Mouse (Mus musculus): ENCODE data around the gene Zfp637. TPM values are rescaled to one million over a fixed set of nuclear protein-coding genes. Genes with fewer than 3 reads are reported as not detected.

Gene Zfp637
- polyA plus RNA-seq (2015; fragmentation: Nextera tagmentation; extraction: Ambion mirVana): 113 and 115 TPM in 2 replicates

GRCm38 (mm10) chr6:117840686-117841510 is at the start of gene Zfp637:
Zfp637 (plus strand) TSS chr6:117841180.

GRCm38 (mm10) chr6:117861848-117862247 is 20.9 kb downstream of the Zfp637 start, which contains the start of gene Zfp239:
Zfp239 (plus strand) TSS chr6:117862100.

Other genes with a start within 250 kb of the Zfp637 start
- 17.4 and 18.7 TPM in 2 replicates for gene Zfp239, start 20.9 kb downstream of the Zfp637 start, polyA plus RNA-seq (2015; fragmentation: Nextera tagmentation; extraction: Ambion mirVana)
- 183 and 194 TPM in 2 replicates for gene Hnrnpf, start 59.1 kb downstream of the Zfp637 start, polyA plus RNA-seq (2015; fragmentation: Nextera tagmentation; extraction: Ambion mirVana)
- 2.4 and 3.1 TPM in 2 replicates for gene Fxyd4, start 96.5 kb downstream of the Zfp637 start, polyA plus RNA-seq (2015; fragmentation: Nextera tagmentation; extraction: Ambion mirVana)
- 9.1 and 10.5 TPM in 2 replicates for gene Rasgef1a, start 170.3 kb downstream of the Zfp637 start, polyA plus RNA-seq (2015; fragmentation: Nextera tagmentation; extraction: Ambion mirVana)

Data from neural tube, postnatal 0 days (tissue).